In genomic region chr4:34980461-34981039, GRCm38 (mm10) we compare ENCODE assay signal across 13 mouse cellular contexts.
A peak's percentile ranks its signal among the peaks of the same experiment; 100 is the strongest.
DNase-seq lines count a peak whose midpoint lies in the region; ATAC-seq lines count a peak whose summit lies in the region.
"Had no signal": no experiment of that assay in that cellular context is flagged by ENCODE, and none has a peak within 500 bp of the region (broad histone marks: within the 10 kb centered on the region; RNA-seq: fewer than 3 reads in every experiment).

No protein-coding gene starts in this region.

- no peaks in the 10 kb centered on the region for H3K9me3 ChIP-seq in forebrain, embryonic 14.5 days (replicated peaks; ENCODE audit: control insufficient read depth, low read length)
- no peaks in the 10 kb centered on the region for H3K9me3 ChIP-seq in forebrain, embryonic 13.5 days (replicated peaks)
- no peaks in the 10 kb centered on the region for H3K9me3 ChIP-seq in midbrain, embryonic 10.5 days (replicated peaks)
- H3K9me3 ChIP-seq in midbrain, embryonic 15.5 days: no peaks in the 10 kb centered on the region
- no peaks in the 10 kb centered on the region for H3K9me3 ChIP-seq in hindbrain, embryonic 14.5 days (ENCODE audit: control insufficient read depth, low read length)
- no peaks in the 10 kb centered on the region for H3K9me3 ChIP-seq in neural tube, embryonic 15.5 days (replicated peaks)
- H3K9me3 ChIP-seq: limb, embryonic 13.5 days; megakaryocyte, embryonic 14.5 days; neural tube, embryonic 13.5 days had no signal

- H3K4me3 ChIP-seq in forebrain, embryonic 14.5 days (ENCODE audit: low read depth, low read length): no peak overlapping the region
- H3K4me3 ChIP-seq in forebrain, embryonic 13.5 days: no peak overlapping the region
- no peak overlapping the region for H3K4me3 ChIP-seq in midbrain, embryonic 10.5 days
- no peak overlapping the region for H3K4me3 ChIP-seq in midbrain, embryonic 15.5 days
- H3K4me3 ChIP-seq in hindbrain, embryonic 14.5 days (replicated peaks; ENCODE audit: low read length): no peak overlapping the region
- H3K4me3 ChIP-seq in neural tube, embryonic 15.5 days (replicated peaks): no peak overlapping the region
- H3K4me3 ChIP-seq: limb, embryonic 13.5 days; megakaryocyte, embryonic 14.5 days; neural tube, embryonic 13.5 days had no signal

- peak overlapping the region; percentile 9; the same call in 1 of the 2 replicates for H3K27ac ChIP-seq in forebrain, embryonic 14.5 days (ENCODE audit: low read depth, low read length)
- H3K27ac ChIP-seq in forebrain, embryonic 13.5 days: no peak overlapping the region
- peak overlapping the region; percentile 63; the same call in 1 of the 2 replicates for H3K27ac ChIP-seq in midbrain, embryonic 10.5 days (replicated peaks)
- H3K27ac ChIP-seq in midbrain, embryonic 15.5 days: no peak overlapping the region
- H3K27ac ChIP-seq in hindbrain, embryonic 14.5 days: no peak overlapping the region
- H3K27ac ChIP-seq in neural tube, embryonic 15.5 days (replicated peaks): no peak overlapping the region
- H3K27ac ChIP-seq: limb, embryonic 13.5 days; neural tube, embryonic 13.5 days had no signal

- peak; percentile 22; the same call in 1 of the 2 replicates for ATAC-seq in forebrain, embryonic 14.5 days
- ATAC-seq in forebrain, embryonic 13.5 days: no peak
- no peak; the same call in 1 of the 2 replicates for ATAC-seq in midbrain, embryonic 15.5 days (replicated peaks)
- ATAC-seq in hindbrain, embryonic 14.5 days (ENCODE audit: low FRiP score): peak; percentile 34; the same call in 1 of the 2 replicates
- ATAC-seq in neural tube, embryonic 15.5 days (ENCODE audit: low FRiP score): peak; percentile 35; the same call in 1 of the 2 replicates
- ATAC-seq: intestine, embryonic 16.5 days had no signal

- H3K36me3 ChIP-seq in forebrain, embryonic 14.5 days (ENCODE audit: control insufficient read depth, insufficient read depth, low read length): no peaks in the 10 kb centered on the region
- no peaks in the 10 kb centered on the region for H3K36me3 ChIP-seq in forebrain, embryonic 13.5 days (ENCODE audit: poor library complexity, severe bottlenecking)
- H3K36me3 ChIP-seq in midbrain, embryonic 10.5 days: 0 out of 2 replicates have a peak, but pooled peaks cover 11% of the 10 kb centered on the region
- H3K36me3 ChIP-seq in midbrain, embryonic 15.5 days (replicated peaks): no peaks in the 10 kb centered on the region
- H3K36me3 ChIP-seq in hindbrain, embryonic 14.5 days (replicated peaks; ENCODE audit: control insufficient read depth, insufficient read depth): no peaks in the 10 kb centered on the region
- no peaks in the 10 kb centered on the region for H3K36me3 ChIP-seq in neural tube, embryonic 15.5 days
- H3K36me3 ChIP-seq: limb, embryonic 13.5 days; neural tube, embryonic 13.5 days had no signal

- no peaks in the 10 kb centered on the region for H3K27me3 ChIP-seq in forebrain, embryonic 14.5 days (replicated peaks; ENCODE audit: control insufficient read depth, insufficient read depth, low read length)
- no peaks in the 10 kb centered on the region for H3K27me3 ChIP-seq in forebrain, embryonic 13.5 days
- H3K27me3 ChIP-seq in midbrain, embryonic 10.5 days (ENCODE audit: low read depth, poor library complexity, severe bottlenecking): no peaks in the 10 kb centered on the region
- H3K27me3 ChIP-seq in midbrain, embryonic 15.5 days (replicated peaks): no peaks in the 10 kb centered on the region
- H3K27me3 ChIP-seq in hindbrain, embryonic 14.5 days (ENCODE audit: control insufficient read depth, insufficient read depth, low read length): no peaks in the 10 kb centered on the region
- H3K27me3 ChIP-seq in neural tube, embryonic 15.5 days (replicated peaks): no peaks in the 10 kb centered on the region
- H3K27me3 ChIP-seq: limb, embryonic 13.5 days; megakaryocyte, embryonic 14.5 days; neural tube, embryonic 13.5 days had no signal

- H3K4me1 ChIP-seq in forebrain, embryonic 14.5 days (ENCODE audit: control insufficient read depth, insufficient read depth, low read length): peaks cover 10% of the 10 kb centered on the region
- peaks cover 18% of the 10 kb centered on the region for H3K4me1 ChIP-seq in forebrain, embryonic 13.5 days
- H3K4me1 ChIP-seq in midbrain, embryonic 10.5 days: peaks cover 18% of the 10 kb centered on the region
- H3K4me1 ChIP-seq in midbrain, embryonic 15.5 days: no peaks in the 10 kb centered on the region
- peaks cover 9% of the 10 kb centered on the region; the same call in 1 of the 2 replicates for H3K4me1 ChIP-seq in hindbrain, embryonic 14.5 days (replicated peaks; ENCODE audit: control insufficient read depth, insufficient read depth, low read length)
- H3K4me1 ChIP-seq in neural tube, embryonic 15.5 days: peaks cover 13% of the 10 kb centered on the region; the same call in 1 of the 2 replicates
- H3K4me1 ChIP-seq: limb, embryonic 13.5 days; megakaryocyte, embryonic 14.5 days had no signal

- 47% methylated on average over 8 of the region's 8 CpGs for WGBS in forebrain, embryonic 14.5 days
- 47% methylated on average over 8 of the region's 8 CpGs for WGBS in forebrain, embryonic 13.5 days
- 68% methylated on average over 8 of the region's 8 CpGs for WGBS in midbrain, embryonic 10.5 days
- WGBS in midbrain, embryonic 15.5 days: 56% methylated on average over 8 of the region's 8 CpGs
- WGBS in hindbrain, embryonic 14.5 days: 39% methylated on average over 8 of the region's 8 CpGs
- WGBS in neural tube, embryonic 15.5 days: 37% methylated on average over 8 of the region's 8 CpGs

- DNase-seq in forebrain, embryonic 14.5 days (ENCODE audit: low spot score): peak; percentile 48
- DNase-seq in midbrain, embryonic 10.5 days (ENCODE audit: low spot score): no peak
- DNase-seq in hindbrain, embryonic 14.5 days (ENCODE audit: low spot score): no peak
- no peak for DNase-seq in spleen, postnatal 36 days (ENCODE audit: low spot score in 2 of 2)
- DNase-seq: lung, embryonic 14.5 days; right cerebral cortex, postnatal 4 days had no signal

- H3K9ac ChIP-seq in forebrain, embryonic 14.5 days (ENCODE audit: low read length): no peak overlapping the region
- no peak overlapping the region for H3K9ac ChIP-seq in forebrain, embryonic 13.5 days
- H3K9ac ChIP-seq in midbrain, embryonic 15.5 days: no peak overlapping the region
- H3K9ac ChIP-seq in hindbrain, embryonic 14.5 days: no peak overlapping the region
- H3K9ac ChIP-seq in neural tube, embryonic 15.5 days (replicated peaks): no peak overlapping the region
- H3K9ac ChIP-seq: limb, embryonic 13.5 days; lung, embryonic 14.5 days; neural tube, embryonic 13.5 days had no signal

- no peak overlapping the region for H3K4me2 ChIP-seq in forebrain, embryonic 14.5 days (ENCODE audit: low read length)
- no peak overlapping the region for H3K4me2 ChIP-seq in forebrain, embryonic 13.5 days
- no peak overlapping the region for H3K4me2 ChIP-seq in midbrain, embryonic 15.5 days
- no peak overlapping the region for H3K4me2 ChIP-seq in hindbrain, embryonic 14.5 days (replicated peaks)
- no peak overlapping the region for H3K4me2 ChIP-seq in neural tube, embryonic 15.5 days
- H3K4me2 ChIP-seq: limb, embryonic 13.5 days; lung, embryonic 14.5 days; neural tube, embryonic 13.5 days had no signal

Comparison
In these comparisons a context has a peak if more than half of its experiments do, and no peak if none do; other contexts are left out.
1. ATAC-seq: peak in forebrain, embryonic 14.5 days (single experiment), hindbrain, embryonic 14.5 days (single experiment) and neural tube, embryonic 15.5 days (single experiment); none in forebrain, embryonic 13.5 days (single experiment) and midbrain, embryonic 15.5 days (single experiment).
2. H3K27ac ChIP-seq: peak in forebrain, embryonic 14.5 days (single experiment) and midbrain, embryonic 10.5 days (single experiment); none in forebrain, embryonic 13.5 days (single experiment), midbrain, embryonic 15.5 days (single experiment), hindbrain, embryonic 14.5 days (single experiment) and neural tube, embryonic 15.5 days (single experiment).